Mouse (Mus musculus): ENCODE data around the gene Htra1. TPM values are rescaled to one million over a fixed set of nuclear protein-coding genes. Genes with fewer than 3 reads are reported as not detected.

Gene Htra1
- polyA plus RNA-seq (2014; fragmentation: Nextera tagmentation; extraction: Ambion mirVana): 38.7 TPM in 2 replicates

DNA sequence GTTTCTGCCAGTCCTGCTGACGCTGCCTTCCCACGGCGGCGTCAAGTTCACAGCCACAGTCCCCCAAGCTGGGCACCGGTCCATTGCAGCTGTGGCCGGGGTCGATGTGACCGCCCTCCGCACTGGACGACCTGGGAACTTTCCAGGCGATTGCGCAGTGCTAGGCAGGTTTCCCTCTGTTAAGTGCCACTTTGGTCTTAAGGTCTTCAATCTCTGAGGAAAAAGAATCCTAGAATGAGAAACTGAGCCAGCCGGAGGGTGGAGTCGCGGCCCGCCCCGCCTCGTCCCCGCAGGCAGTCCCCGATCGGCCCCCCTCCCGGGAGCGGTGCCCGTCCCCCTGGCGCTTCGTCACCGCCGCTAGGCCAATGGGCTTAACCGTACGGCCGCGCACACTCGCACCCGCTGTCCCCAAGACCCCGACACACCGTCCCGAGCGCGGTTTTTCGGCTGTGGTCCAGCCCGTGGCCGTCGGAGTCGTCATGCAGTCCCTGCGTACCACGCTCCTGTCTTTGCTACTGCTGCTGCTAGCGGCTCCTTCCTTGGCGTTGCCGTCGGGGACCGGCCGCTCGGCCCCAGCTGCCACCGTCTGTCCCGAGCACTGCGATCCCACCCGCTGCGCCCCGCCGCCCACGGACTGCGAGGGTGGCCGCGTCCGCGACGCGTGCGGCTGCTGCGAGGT lies at the start of gene Htra1:
Htra1 (plus strand) TSS at position 319 of the 679 bp plus-strand sequence.
- no peaks in the 10 kb centered on the region for H3K36me3 ChIP-seq (ENCODE audit: control insufficient read depth, insufficient read depth, low read length)
- peaks cover 51% of the 10 kb centered on the region for H3K27me3 ChIP-seq (ENCODE audit: control insufficient read depth, insufficient read depth, low read length)
- ATAC-seq (replicated peaks; ENCODE audit: insufficient number of reproducible peaks, low FRiP score, low TSS enrichment): peak; percentile 82
- H3K9me3 ChIP-seq (replicated peaks; ENCODE audit: control insufficient read depth, low read length): peaks cover 4% of the 10 kb centered on the region
- peak within 1 kb of the TSS; percentile 92 for H3K4me2 ChIP-seq
- H3K27ac ChIP-seq (ENCODE audit: low read depth, low read length): no peak within 1 kb of the TSS
- peak within 1 kb of the TSS; percentile 55 for H3K4me3 ChIP-seq (ENCODE audit: low read depth, low read length)
- WGBS (ENCODE audit: insufficient replicate concordance): under 1% methylated on average over 64 of the region's 70 CpGs
- H3K9ac ChIP-seq (ENCODE audit: low read depth, low read length): peak within 1 kb of the TSS; percentile 66
- peaks cover 18% of the 10 kb centered on the region for H3K4me1 ChIP-seq (ENCODE audit: control insufficient read depth, insufficient read depth, low read length)

DNA sequence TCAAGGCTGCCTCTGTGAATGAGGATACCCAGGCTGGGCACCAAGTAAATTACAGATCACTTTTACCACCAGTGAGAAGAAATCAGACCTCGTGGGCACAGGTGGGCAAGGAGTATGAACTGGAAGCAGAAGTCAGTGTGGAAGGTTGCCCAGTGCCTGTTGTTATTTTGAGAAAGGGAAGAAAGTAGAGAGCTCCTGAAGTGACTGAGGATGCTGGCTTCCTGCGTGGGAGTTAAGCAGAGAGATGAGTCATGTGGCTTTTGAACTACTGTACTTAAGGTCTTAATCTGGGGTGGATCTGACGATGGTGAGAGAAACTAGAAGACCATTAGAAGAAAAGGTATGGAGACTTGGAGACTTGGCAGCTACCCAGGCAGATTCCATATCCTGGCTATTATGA lies 49.7 kb upstream of the Htra1 start:
- H3K9me3 ChIP-seq (replicated peaks; ENCODE audit: control insufficient read depth, low read length): no peaks in the 10 kb centered on the region
- H3K4me2 ChIP-seq: no peak overlapping the region
- no peak for ATAC-seq (replicated peaks; ENCODE audit: insufficient number of reproducible peaks, low FRiP score, low TSS enrichment)
- H3K36me3 ChIP-seq (ENCODE audit: control insufficient read depth, insufficient read depth, low read length): no peaks in the 10 kb centered on the region
- no peaks in the 10 kb centered on the region for H3K27me3 ChIP-seq (ENCODE audit: control insufficient read depth, insufficient read depth, low read length)
- H3K27ac ChIP-seq (ENCODE audit: low read depth, low read length): no peak overlapping the region
- H3K9ac ChIP-seq (ENCODE audit: low read depth, low read length): no peak overlapping the region
- H3K4me1 ChIP-seq (ENCODE audit: control insufficient read depth, insufficient read depth, low read length): peaks cover 15% of the 10 kb centered on the region
- H3K4me3 ChIP-seq (ENCODE audit: low read depth, low read length): no peak overlapping the region
- WGBS (ENCODE audit: insufficient replicate concordance): 58% methylated on average over 3 of the region's 3 CpGs

DNA sequence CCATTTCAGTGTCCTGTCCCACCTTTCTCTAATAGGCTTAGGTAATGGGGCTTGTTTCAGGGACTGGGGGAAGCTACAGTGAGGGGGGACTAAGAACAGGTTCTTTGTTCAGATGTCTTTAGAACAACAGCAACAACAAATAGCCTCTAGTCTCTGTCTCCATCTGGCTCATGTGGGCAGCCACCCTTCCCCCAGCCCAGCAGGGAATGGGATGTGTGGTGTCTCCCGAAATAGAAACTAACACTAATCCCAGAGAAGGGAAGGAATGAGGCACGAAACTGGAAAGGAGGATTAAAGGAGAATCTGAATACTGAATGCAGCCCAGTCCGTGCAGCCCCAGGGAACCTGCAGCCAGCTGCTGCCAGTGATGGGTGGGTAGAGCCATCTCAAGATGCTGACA lies 48.0 kb upstream of the Htra1 start:
- H3K9me3 ChIP-seq (replicated peaks; ENCODE audit: control insufficient read depth, low read length): no peaks in the 10 kb centered on the region
- peaks cover 15% of the 10 kb centered on the region for H3K4me1 ChIP-seq (ENCODE audit: control insufficient read depth, insufficient read depth, low read length)
- peak overlapping the region; percentile 84 for H3K27ac ChIP-seq (ENCODE audit: low read depth, low read length)
- H3K4me2 ChIP-seq: peak overlapping the region; percentile 46
- no peaks in the 10 kb centered on the region; the same call in 1 of the 2 replicates for H3K36me3 ChIP-seq (ENCODE audit: control insufficient read depth, insufficient read depth, low read length)
- H3K4me3 ChIP-seq (ENCODE audit: low read depth, low read length): no peak overlapping the region
- no peaks in the 10 kb centered on the region for H3K27me3 ChIP-seq (ENCODE audit: control insufficient read depth, insufficient read depth, low read length)
- WGBS (ENCODE audit: insufficient replicate concordance): 23% methylated on average over 3 of the region's 3 CpGs
- no peak overlapping the region for H3K9ac ChIP-seq (ENCODE audit: low read depth, low read length)
- no peak for ATAC-seq (replicated peaks; ENCODE audit: insufficient number of reproducible peaks, low FRiP score, low TSS enrichment)

DNA sequence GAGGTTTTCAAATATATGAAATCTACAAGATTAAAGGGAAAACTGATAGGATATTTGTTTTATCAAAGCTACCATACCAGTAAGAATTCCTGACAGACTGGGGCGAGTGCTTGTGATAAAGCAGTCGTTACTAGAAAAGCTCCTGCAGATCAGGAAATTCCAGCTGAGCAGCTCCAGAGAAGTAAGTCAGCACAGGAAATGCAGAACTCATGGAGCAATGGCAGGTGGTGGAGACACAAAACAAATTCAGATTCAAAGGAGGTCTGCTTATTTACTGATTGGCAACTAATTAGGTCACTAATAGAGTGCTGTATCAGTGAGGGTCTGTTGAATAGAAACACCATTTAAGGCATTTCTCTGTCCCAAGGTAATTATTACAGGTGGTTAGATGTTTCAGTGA lies 45.0 kb upstream of the Htra1 start:
- H3K4me2 ChIP-seq: no peak overlapping the region
- H3K27me3 ChIP-seq (ENCODE audit: control insufficient read depth, insufficient read depth, low read length): no peaks in the 10 kb centered on the region
- no peak for ATAC-seq (replicated peaks; ENCODE audit: insufficient number of reproducible peaks, low FRiP score, low TSS enrichment)
- H3K4me3 ChIP-seq (ENCODE audit: low read depth, low read length): no peak overlapping the region
- peaks cover 15% of the 10 kb centered on the region for H3K4me1 ChIP-seq (ENCODE audit: control insufficient read depth, insufficient read depth, low read length)
- H3K27ac ChIP-seq (ENCODE audit: low read depth, low read length): no peak overlapping the region
- 11% methylated on average over 2 of the region's 2 CpGs for WGBS (ENCODE audit: insufficient replicate concordance)
- peaks cover 3% of the 10 kb centered on the region for H3K36me3 ChIP-seq (ENCODE audit: control insufficient read depth, insufficient read depth, low read length)
- no peak overlapping the region for H3K9ac ChIP-seq (ENCODE audit: low read depth, low read length)
- H3K9me3 ChIP-seq (replicated peaks; ENCODE audit: control insufficient read depth, low read length): no peaks in the 10 kb centered on the region

DNA sequence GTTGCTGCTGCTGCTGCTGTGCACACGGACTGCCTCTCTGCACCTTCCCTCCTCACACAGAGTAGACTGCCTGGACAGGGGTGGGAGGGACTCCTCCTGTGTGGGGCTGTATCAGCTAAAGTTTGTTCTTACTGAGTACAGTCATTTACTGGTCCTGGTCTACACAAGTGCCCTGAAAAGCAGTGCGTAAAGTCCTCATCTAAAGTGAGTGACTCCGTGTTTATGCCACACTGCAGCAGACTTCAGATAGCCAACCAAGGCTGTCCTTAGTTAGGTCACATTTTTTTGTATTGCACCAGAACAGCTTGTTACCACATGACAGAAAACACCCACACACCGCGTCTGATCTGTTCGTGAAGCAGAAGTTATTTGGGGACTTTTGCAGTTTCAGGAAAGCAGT lies 42.9 kb upstream of the Htra1 start:
- no peak for ATAC-seq (replicated peaks; ENCODE audit: insufficient number of reproducible peaks, low FRiP score, low TSS enrichment)
- H3K4me2 ChIP-seq: no peak overlapping the region
- H3K27ac ChIP-seq (ENCODE audit: low read depth, low read length): no peak overlapping the region
- H3K4me1 ChIP-seq (ENCODE audit: control insufficient read depth, insufficient read depth, low read length): peaks cover 8% of the 10 kb centered on the region
- peaks cover 6% of the 10 kb centered on the region for H3K36me3 ChIP-seq (ENCODE audit: control insufficient read depth, insufficient read depth, low read length)
- no peak overlapping the region for H3K9ac ChIP-seq (ENCODE audit: low read depth, low read length)
- 76% methylated on average over 6 of the region's 6 CpGs for WGBS (ENCODE audit: insufficient replicate concordance)
- no peak overlapping the region for H3K4me3 ChIP-seq (ENCODE audit: low read depth, low read length)
- no peaks in the 10 kb centered on the region for H3K27me3 ChIP-seq (ENCODE audit: control insufficient read depth, insufficient read depth, low read length)
- H3K9me3 ChIP-seq (replicated peaks; ENCODE audit: control insufficient read depth, low read length): no peaks in the 10 kb centered on the region

DNA sequence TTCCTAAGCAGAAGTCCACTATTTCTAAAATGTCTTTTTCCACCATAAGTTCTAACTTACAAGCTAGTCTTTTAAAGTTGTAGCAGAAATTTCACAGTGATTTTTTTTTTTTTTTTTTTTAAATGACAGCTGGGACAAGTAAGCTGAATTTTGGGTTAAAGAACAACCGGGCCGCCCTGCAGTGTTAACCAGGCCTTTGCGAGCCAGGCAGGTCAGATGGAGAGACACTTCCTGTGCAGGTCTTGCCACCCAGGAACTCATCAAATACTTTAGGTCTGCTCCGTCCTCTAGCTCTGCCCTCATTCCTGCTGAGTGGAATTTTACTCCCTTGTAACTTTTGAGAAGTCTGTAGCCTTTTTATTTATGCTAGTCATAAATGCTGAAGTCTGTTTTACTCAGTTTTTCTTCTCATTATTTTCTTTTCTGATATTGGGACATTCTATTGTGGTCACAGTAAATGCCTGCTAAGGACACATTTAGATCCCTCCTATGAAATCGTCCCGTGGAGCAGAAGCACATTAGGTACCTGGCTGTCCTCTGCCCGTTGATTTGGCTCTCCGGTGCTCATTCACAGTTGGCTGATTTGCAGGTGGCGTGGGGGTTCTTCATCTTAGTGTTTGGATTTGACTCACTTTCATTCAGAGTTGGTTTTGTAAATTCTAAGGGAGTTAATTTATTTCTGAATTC lies 40.8 kb upstream of the Htra1 start:
- H3K27ac ChIP-seq (ENCODE audit: low read depth, low read length): no peak overlapping the region
- H3K9ac ChIP-seq (ENCODE audit: low read depth, low read length): no peak overlapping the region
- H3K36me3 ChIP-seq (ENCODE audit: control insufficient read depth, insufficient read depth, low read length): peaks cover 9% of the 10 kb centered on the region
- no peaks in the 10 kb centered on the region for H3K9me3 ChIP-seq (replicated peaks; ENCODE audit: control insufficient read depth, low read length)
- no peaks in the 10 kb centered on the region for H3K27me3 ChIP-seq (ENCODE audit: control insufficient read depth, insufficient read depth, low read length)
- WGBS (ENCODE audit: insufficient replicate concordance): 89% methylated on average over 9 of the region's 9 CpGs
- 0 out of 2 replicates have a peak, but pooled peaks cover 2% of the 10 kb centered on the region for H3K4me1 ChIP-seq (ENCODE audit: control insufficient read depth, insufficient read depth, low read length)
- no peak for ATAC-seq (replicated peaks; ENCODE audit: insufficient number of reproducible peaks, low FRiP score, low TSS enrichment)
- H3K4me2 ChIP-seq: no peak overlapping the region
- no peak overlapping the region for H3K4me3 ChIP-seq (ENCODE audit: low read depth, low read length)

DNA sequence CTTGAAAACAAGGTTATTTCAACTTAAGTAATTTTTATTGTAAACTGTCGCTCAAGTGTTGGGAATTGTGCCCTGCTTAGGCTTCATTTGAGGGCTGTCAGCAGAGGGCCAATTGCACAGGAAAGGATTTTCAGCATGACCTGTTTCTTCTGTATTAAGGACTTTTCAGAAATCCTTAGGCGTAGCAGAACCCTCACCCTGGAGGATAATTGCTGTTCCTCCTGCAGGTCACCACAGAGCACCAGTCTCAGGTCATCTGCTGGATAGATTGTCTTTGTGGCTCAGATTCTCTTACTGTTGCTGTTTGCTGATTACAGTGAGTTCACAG lies 40.3 kb upstream of the Htra1 start:
- H3K4me3 ChIP-seq (ENCODE audit: low read depth, low read length): no peak overlapping the region
- WGBS (ENCODE audit: insufficient replicate concordance): 95% methylated on average over 2 of the region's 2 CpGs
- H3K4me2 ChIP-seq: no peak overlapping the region
- H3K36me3 ChIP-seq (ENCODE audit: control insufficient read depth, insufficient read depth, low read length): peaks cover 9% of the 10 kb centered on the region
- H3K4me1 ChIP-seq (ENCODE audit: control insufficient read depth, insufficient read depth, low read length): no peaks in the 10 kb centered on the region
- ATAC-seq (replicated peaks; ENCODE audit: insufficient number of reproducible peaks, low FRiP score, low TSS enrichment): no peak
- H3K27ac ChIP-seq (ENCODE audit: low read depth, low read length): no peak overlapping the region
- no peak overlapping the region for H3K9ac ChIP-seq (ENCODE audit: low read depth, low read length)
- H3K9me3 ChIP-seq (replicated peaks; ENCODE audit: control insufficient read depth, low read length): no peaks in the 10 kb centered on the region
- H3K27me3 ChIP-seq (ENCODE audit: control insufficient read depth, insufficient read depth, low read length): no peaks in the 10 kb centered on the region

DNA sequence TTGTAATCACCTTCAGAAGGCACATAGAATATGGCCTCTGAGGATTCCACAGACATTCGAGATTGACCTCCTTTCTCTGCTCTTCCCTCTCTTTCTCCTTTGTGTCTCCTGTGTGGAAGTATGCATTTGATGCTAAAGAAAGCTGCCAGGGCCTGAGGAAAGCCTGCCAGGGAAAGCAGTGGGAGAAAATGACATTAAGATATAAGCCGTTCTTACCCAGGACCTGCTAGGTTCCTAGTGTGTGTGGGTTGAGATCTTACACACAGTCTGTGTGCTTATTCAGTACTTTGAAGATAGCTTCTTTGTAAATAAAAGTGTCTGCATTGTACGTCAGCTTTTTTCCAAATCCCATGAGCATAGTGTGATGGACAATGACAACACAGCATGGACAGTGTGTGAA lies 39.8 kb upstream of the Htra1 start:
- Histone ChIP-seq H3K4me3 (ENCODE audit: low read depth, low read length) (no peak overlapping the region), H3K9me3 (replicated peaks; ENCODE audit: control insufficient read depth, low read length) (no peaks in the 10 kb centered on the region), H3K36me3 (ENCODE audit: control insufficient read depth, insufficient read depth, low read length) (peaks cover 9% of the 10 kb centered on the region), H3K4me2 (no peak overlapping the region), H3K4me1 (ENCODE audit: control insufficient read depth, insufficient read depth, low read length) (no peaks in the 10 kb centered on the region), H3K27me3 (ENCODE audit: control insufficient read depth, insufficient read depth, low read length) (no peaks in the 10 kb centered on the region), H3K27ac (ENCODE audit: low read depth, low read length) (no peak overlapping the region), H3K9ac (ENCODE audit: low read depth, low read length) (no peak overlapping the region)
- ATAC-seq (replicated peaks; ENCODE audit: insufficient number of reproducible peaks, low FRiP score, low TSS enrichment): no peak
- 76% methylated on average over 3 of the region's 3 CpGs for WGBS (ENCODE audit: insufficient replicate concordance)

DNA sequence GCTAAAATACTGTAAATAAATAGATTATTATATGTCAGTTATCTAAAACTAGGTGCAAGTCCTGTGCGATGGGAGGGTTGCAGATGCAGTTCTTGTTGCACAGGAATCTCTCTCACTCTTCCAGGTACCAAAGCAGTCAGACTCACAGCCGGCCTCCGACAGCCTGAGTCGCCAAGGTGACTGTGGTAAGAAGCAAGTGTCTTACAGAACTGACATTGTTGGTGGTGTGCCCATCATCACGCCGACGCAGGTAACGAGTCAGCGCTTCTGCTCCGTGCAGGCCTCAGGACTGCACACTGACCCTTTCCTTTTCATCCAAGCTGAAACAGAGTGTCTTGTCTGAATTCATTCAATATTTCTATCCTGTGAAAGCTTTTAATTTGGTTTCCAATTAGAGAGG lies 38.7 kb upstream of the Htra1 start:
- Histone ChIP-seq H3K9me3 (replicated peaks; ENCODE audit: control insufficient read depth, low read length) (no peaks in the 10 kb centered on the region), H3K27ac (ENCODE audit: low read depth, low read length) (no peak overlapping the region), H3K4me3 (ENCODE audit: low read depth, low read length) (no peak overlapping the region), H3K27me3 (ENCODE audit: control insufficient read depth, insufficient read depth, low read length) (no peaks in the 10 kb centered on the region), H3K9ac (ENCODE audit: low read depth, low read length) (no peak overlapping the region), H3K36me3 (ENCODE audit: control insufficient read depth, insufficient read depth, low read length) (peaks cover 11% of the 10 kb centered on the region; the same call in 1 of the 2 replicates), H3K4me1 (ENCODE audit: control insufficient read depth, insufficient read depth, low read length) (no peaks in the 10 kb centered on the region), H3K4me2 (no peak overlapping the region)
- 90% methylated on average over 10 of the region's 10 CpGs for WGBS (ENCODE audit: insufficient replicate concordance)
- ATAC-seq (replicated peaks; ENCODE audit: insufficient number of reproducible peaks, low FRiP score, low TSS enrichment): no peak

Data from heart, embryonic 11.5 days (tissue).